ENCODE assay signal across 8 mouse cellular contexts in genomic region chrX:99975250-99975984, GRCm38 (mm10). TPM values are rescaled to one million over a fixed set of nuclear protein-coding genes. Genes with fewer than 3 reads are reported as not detected.
DNase-seq lines count a peak whose midpoint lies in the region; ATAC-seq lines count a peak whose summit lies in the region.

Gene Eda, plus strand, starts transcription at chrX:99975606.

- peaks cover 24% of the 10 kb centered on the region for H3K27me3 ChIP-seq in hindbrain, embryonic 13.5 days

- peak; percentile 98 for ATAC-seq in hindbrain, embryonic 13.5 days (ENCODE audit: low FRiP score)

- peak; percentile 85 for DNase-seq in adipocyte (ENCODE audit: low spot score)
- DNase-seq in cerebellum, postnatal 36 days = peak; percentile 22 to 54
- DNase-seq in frontal cortex, postnatal 25 days (ENCODE audit: low spot score in 2 of 2) = peak; percentile 47 to 56
- peak; percentile 72 to 77 for DNase-seq in layer of hippocampus, postnatal 36 days
- peak; percentile 83 for DNase-seq in lung, postnatal 14 days
- DNase-seq in retina, postnatal 7 days (ENCODE audit: low read depth, low spot score) = peak; percentile 60
- peak; percentile 66 for DNase-seq in thymus, postnatal 4 days

- H3K27ac ChIP-seq in hindbrain, embryonic 13.5 days = no peak within 1 kb of the TSS

- H3K9ac ChIP-seq in hindbrain, embryonic 13.5 days = peak within 1 kb of the TSS; percentile 70

- H3K9me3 ChIP-seq in hindbrain, embryonic 13.5 days = no peaks in the 10 kb centered on the region

- H3K4me3 ChIP-seq in hindbrain, embryonic 13.5 days = peak within 1 kb of the TSS; percentile 55

- no peaks in the 10 kb centered on the region for H3K36me3 ChIP-seq in hindbrain, embryonic 13.5 days

- peaks cover 6% of the 10 kb centered on the region; the same call in 1 of the 2 replicates for H3K4me1 ChIP-seq in hindbrain, embryonic 13.5 days (replicated peaks)

- H3K4me2 ChIP-seq in hindbrain, embryonic 13.5 days = peak within 1 kb of the TSS; percentile 85

- 13% methylated on average over 27 of the region's 49 CpGs for WGBS in hindbrain, embryonic 13.5 days

RNA-seq across cellular contexts. Expression of gene Eda, which starts in this region (rescaled TPM):
- 1.4 and 1.6 TPM in 2 replicates for polyA plus RNA-seq in hindbrain, embryonic 13.5 days (2015; fragmentation: Nextera tagmentation; extraction: Ambion mirVana)
- total RNA-seq in layer of hippocampus, postnatal 36 days (2021) = 1 to 10 TPM; 4.9 to 5.4 TPM
